9 mouse cellular contexts compared by ENCODE assay signal in the genomic region with DNA sequence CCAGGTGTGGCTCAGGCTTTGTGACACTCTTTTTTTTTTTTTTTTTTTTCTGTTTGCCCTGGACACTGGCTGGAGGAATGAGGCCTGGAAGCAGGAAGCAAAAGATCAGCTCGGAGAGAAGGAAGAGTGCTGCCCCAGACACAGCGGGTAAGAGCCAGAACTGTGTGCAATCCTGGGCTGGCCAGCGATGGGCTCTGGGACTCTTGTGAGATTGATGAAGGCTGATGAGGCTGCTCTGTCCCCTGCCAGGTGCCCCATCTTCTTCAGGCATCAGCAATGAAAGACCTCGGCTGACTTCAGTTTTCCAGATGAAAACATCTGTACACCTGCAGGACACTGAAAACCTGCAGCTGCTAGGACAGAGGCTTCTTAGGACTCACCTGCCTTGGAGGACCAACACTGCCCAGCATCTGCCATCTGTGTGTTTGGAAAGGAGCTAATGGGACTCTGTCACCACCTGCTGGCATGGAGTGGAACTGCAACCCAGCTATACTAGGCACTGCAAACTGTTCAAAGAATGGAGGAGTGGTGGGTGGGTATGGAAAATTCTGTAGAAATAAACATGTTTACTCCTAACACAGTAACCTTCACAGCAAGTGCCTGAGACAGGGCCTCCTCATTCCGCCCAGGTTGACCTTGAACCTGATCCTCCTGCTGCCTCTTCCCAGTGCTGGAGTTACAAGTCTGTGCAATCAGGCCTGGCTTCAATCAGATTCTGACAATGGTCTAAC. TPM values are rescaled to one million over a fixed set of nuclear protein-coding genes. Genes with fewer than 3 reads are reported as not detected.
DNase-seq lines count a peak whose midpoint lies in the region; ATAC-seq and TF ChIP-seq lines count a peak whose summit lies in the region.
"Had no signal": no experiment of that assay in that cellular context is flagged by ENCODE, and none has a peak within 500 bp of the region (broad histone marks: within the 10 kb centered on the region; RNA-seq: fewer than 3 reads in every experiment).

No protein-coding gene starts in this region.

- H3K27me3 ChIP-seq in forebrain, postnatal 0 days (ENCODE audit: insufficient read depth, low read length): peaks cover 7% of the 10 kb centered on the region; the same call in 1 of the 2 replicates
- peaks cover 28% of the 10 kb centered on the region for H3K27me3 ChIP-seq in hindbrain, embryonic 13.5 days
- H3K27me3 ChIP-seq in lung, postnatal 0 days (replicated peaks; ENCODE audit: insufficient read depth, low read length): no peaks in the 10 kb centered on the region

- 39% methylated on average over 5 of the region's 5 CpGs for WGBS in forebrain, postnatal 0 days
- 36% methylated on average over 5 of the region's 5 CpGs for WGBS in hindbrain, embryonic 13.5 days
- WGBS in lung, postnatal 0 days: 32% methylated on average over 5 of the region's 5 CpGs

- H3K36me3 ChIP-seq in forebrain, postnatal 0 days (ENCODE audit: insufficient read depth): peaks cover 12% of the 10 kb centered on the region
- peaks cover 22% of the 10 kb centered on the region for H3K36me3 ChIP-seq in hindbrain, embryonic 13.5 days
- peaks cover under 1% of the 10 kb centered on the region; the same call in 1 of the 2 replicates for H3K36me3 ChIP-seq in lung, postnatal 0 days (ENCODE audit: insufficient read depth, low read length)

- peak; percentile 59 for DNase-seq in Muller cell, postnatal 12 days (ENCODE audit: inconsistent ontology term)
- DNase-seq in cerebellum, adult 9-10 months: peak; percentile 90
- peak; percentile 92 for DNase-seq in forebrain, postnatal 0 days
- DNase-seq in layer of hippocampus, postnatal 10 days (ENCODE audit: low spot score in 2 of 2): peak; percentile 89 to 90
- peak; percentile 77 for DNase-seq in lung, postnatal 0 days (ENCODE audit: low spot score)
- peak; percentile 61 for DNase-seq in retina, adult 2 months (ENCODE audit: low read depth, low spot score)
- DNase-seq in urinary bladder, adult 2 months (ENCODE audit: low spot score): peak; percentile 49

- H3K27ac ChIP-seq in forebrain, postnatal 0 days (ENCODE audit: low read depth, low read length): no peak overlapping the region
- 0 out of 2 replicates have a peak overlapping the region, but pooled peaks have one; percentile 12 for H3K27ac ChIP-seq in hindbrain, embryonic 13.5 days
- H3K27ac ChIP-seq in lung, postnatal 0 days (ENCODE audit: low read length): no peak overlapping the region
- H3K27ac ChIP-seq: limb, embryonic 15.5 days had no signal

- peak; percentile 100 for TF ChIP-seq CTCF in forebrain, postnatal 0 days (IDR thresholded peaks at IDR 0.05; ENCODE audit: low read depth)
- peak; percentile 99 for TF ChIP-seq CTCF in lung, postnatal 0 days (IDR thresholded peaks at IDR 0.05)

- TF ChIP-seq EP300 in lung, postnatal 0 days (IDR thresholded peaks at IDR 0.05): no peak

- no peak overlapping the region for H3K4me2 ChIP-seq in forebrain, postnatal 0 days (ENCODE audit: low read depth)
- no peak overlapping the region for H3K4me2 ChIP-seq in hindbrain, embryonic 13.5 days
- H3K4me2 ChIP-seq in lung, postnatal 0 days (replicated peaks; ENCODE audit: low read depth, low read length): no peak overlapping the region
- H3K4me2 ChIP-seq: limb, embryonic 15.5 days had no signal

- ATAC-seq in forebrain, postnatal 0 days: peak; percentile 84
- peak; percentile 77 for ATAC-seq in hindbrain, embryonic 13.5 days (ENCODE audit: low FRiP score)
- peak; percentile 68 for ATAC-seq in lung, postnatal 0 days

- H3K9ac ChIP-seq in forebrain, postnatal 0 days: no peak overlapping the region
- no peak overlapping the region for H3K9ac ChIP-seq in hindbrain, embryonic 13.5 days
- no peak overlapping the region for H3K9ac ChIP-seq in lung, postnatal 0 days (replicated peaks; ENCODE audit: low read depth)
- H3K9ac ChIP-seq: limb, embryonic 15.5 days had no signal

- H3K4me1 ChIP-seq in forebrain, postnatal 0 days (ENCODE audit: insufficient read depth): no peaks in the 10 kb centered on the region
- peaks cover 13% of the 10 kb centered on the region for H3K4me1 ChIP-seq in hindbrain, embryonic 13.5 days (replicated peaks)
- H3K4me1 ChIP-seq in lung, postnatal 0 days (ENCODE audit: insufficient read depth, low read depth, low read length): no peaks in the 10 kb centered on the region
- H3K4me1 ChIP-seq: limb, embryonic 15.5 days had no signal

- no peak overlapping the region for H3K4me3 ChIP-seq in forebrain, postnatal 0 days (ENCODE audit: low read depth, low read length)
- H3K4me3 ChIP-seq in hindbrain, embryonic 13.5 days: no peak overlapping the region
- H3K4me3 ChIP-seq in lung, postnatal 0 days (ENCODE audit: low read depth, low read length): no peak overlapping the region
- H3K4me3 ChIP-seq: limb, embryonic 15.5 days had no signal

- no peaks in the 10 kb centered on the region for H3K9me3 ChIP-seq in forebrain, postnatal 0 days (ENCODE audit: low read length)
- no peaks in the 10 kb centered on the region for H3K9me3 ChIP-seq in hindbrain, embryonic 13.5 days
- H3K9me3 ChIP-seq in lung, postnatal 0 days (ENCODE audit: low read length): no peaks in the 10 kb centered on the region
- H3K9me3 ChIP-seq: limb, embryonic 15.5 days had no signal

RNA-seq across cellular contexts. Expression of a gene that starts 11.3 kb away (rescaled TPM):
- total RNA-seq in forebrain, postnatal 0 days (2014; rRNA removed): 212 and 238 TPM in 2 replicates
- polyA plus RNA-seq in forebrain, postnatal 0 days (2015; fragmentation: Nextera tagmentation; extraction: Ambion mirVana): 168 and 171 TPM in 2 replicates
- 121 and 126 TPM in 2 replicates for polyA plus RNA-seq in hindbrain, embryonic 13.5 days (2015; fragmentation: Nextera tagmentation; extraction: Ambion mirVana)
- total RNA-seq in layer of hippocampus, postnatal 10 days (2021): 100 to 1,000 TPM; 157 to 169 TPM
- polyA plus RNA-seq in lung, postnatal 0 days (2015; fragmentation: Nextera tagmentation; extraction: Ambion mirVana): 59.3 and 69.2 TPM in 2 replicates
- polyA plus RNA-seq in urinary bladder, adult 2 months (2012; rRNA removed): 127 TPM in 2 replicates

RNA-seq across cellular contexts. Expression of a gene that starts 11.4 kb away (rescaled TPM):
- total RNA-seq in forebrain, postnatal 0 days (2014; rRNA removed): 21.1 and 22.0 TPM in 2 replicates
- 23.1 and 27.2 TPM in 2 replicates for polyA plus RNA-seq in forebrain, postnatal 0 days (2015; fragmentation: Nextera tagmentation; extraction: Ambion mirVana)
- polyA plus RNA-seq in hindbrain, embryonic 13.5 days (2015; fragmentation: Nextera tagmentation; extraction: Ambion mirVana): 32.2 and 37.4 TPM in 2 replicates
- 10 to 100 TPM; 27.6 to 33.3 TPM for total RNA-seq in layer of hippocampus, postnatal 10 days (2021)
- polyA plus RNA-seq in lung, postnatal 0 days (2015; fragmentation: Nextera tagmentation; extraction: Ambion mirVana): 11.4 and 12.0 TPM in 2 replicates
- polyA plus RNA-seq in urinary bladder, adult 2 months (2012; rRNA removed): 10.0 and 12.5 TPM in 2 replicates

RNA-seq across cellular contexts. Expression of a gene that starts 17.2 kb away (rescaled TPM):
- total RNA-seq in forebrain, postnatal 0 days (2014; rRNA removed): 27.6 and 39.3 TPM in 2 replicates
- 28.6 and 31.7 TPM in 2 replicates for polyA plus RNA-seq in forebrain, postnatal 0 days (2015; fragmentation: Nextera tagmentation; extraction: Ambion mirVana)
- polyA plus RNA-seq in hindbrain, embryonic 13.5 days (2015; fragmentation: Nextera tagmentation; extraction: Ambion mirVana): 45.8 and 46.2 TPM in 2 replicates
- 10 to 100 TPM; 38.7 to 41.1 TPM for total RNA-seq in layer of hippocampus, postnatal 10 days (2021)
- polyA plus RNA-seq in lung, postnatal 0 days (2015; fragmentation: Nextera tagmentation; extraction: Ambion mirVana): 93.7 and 110 TPM in 2 replicates
- polyA plus RNA-seq in urinary bladder, adult 2 months (2012; rRNA removed): 85.0 and 110 TPM in 2 replicates

RNA-seq across cellular contexts. Expression of a gene that starts 19.8 kb away (rescaled TPM):
- total RNA-seq in forebrain, postnatal 0 days (2014; rRNA removed): 4.4 and 20.3 TPM in 2 replicates
- 1.6 and 2.2 TPM in 2 replicates for polyA plus RNA-seq in forebrain, postnatal 0 days (2015; fragmentation: Nextera tagmentation; extraction: Ambion mirVana)
- 5.6 and 6.5 TPM in 2 replicates for polyA plus RNA-seq in hindbrain, embryonic 13.5 days (2015; fragmentation: Nextera tagmentation; extraction: Ambion mirVana)
- total RNA-seq in layer of hippocampus, postnatal 10 days (2021): 10 to 100 TPM; 13.0 to 16.5 TPM
- polyA plus RNA-seq in lung, postnatal 0 days (2015; fragmentation: Nextera tagmentation; extraction: Ambion mirVana): not detected in 2 replicates
- 0.10 and 0.22 TPM in 2 replicates for polyA plus RNA-seq in urinary bladder, adult 2 months (2012; rRNA removed)

RNA-seq across cellular contexts. Expression of a gene that starts 39.5 kb away (rescaled TPM):
- 0.15 and 0.33 TPM in 2 replicates for total RNA-seq in forebrain, postnatal 0 days (2014; rRNA removed)
- 0.15 and 0.29 TPM in 2 replicates for polyA plus RNA-seq in forebrain, postnatal 0 days (2015; fragmentation: Nextera tagmentation; extraction: Ambion mirVana)
- polyA plus RNA-seq in hindbrain, embryonic 13.5 days (2015; fragmentation: Nextera tagmentation; extraction: Ambion mirVana): 0.08 and 0.18 TPM in 2 replicates
- total RNA-seq in layer of hippocampus, postnatal 10 days (2021): under 1 TPM; 0.11 to 0.18 TPM
- polyA plus RNA-seq in lung, postnatal 0 days (2015; fragmentation: Nextera tagmentation; extraction: Ambion mirVana): 0.37 and 0.46 TPM in 2 replicates
- 0.63 and 0.69 TPM in 2 replicates for polyA plus RNA-seq in urinary bladder, adult 2 months (2012; rRNA removed)
